Comparison of ENCODE assay signal across 8 mouse cellular contexts in the genomic region with DNA sequence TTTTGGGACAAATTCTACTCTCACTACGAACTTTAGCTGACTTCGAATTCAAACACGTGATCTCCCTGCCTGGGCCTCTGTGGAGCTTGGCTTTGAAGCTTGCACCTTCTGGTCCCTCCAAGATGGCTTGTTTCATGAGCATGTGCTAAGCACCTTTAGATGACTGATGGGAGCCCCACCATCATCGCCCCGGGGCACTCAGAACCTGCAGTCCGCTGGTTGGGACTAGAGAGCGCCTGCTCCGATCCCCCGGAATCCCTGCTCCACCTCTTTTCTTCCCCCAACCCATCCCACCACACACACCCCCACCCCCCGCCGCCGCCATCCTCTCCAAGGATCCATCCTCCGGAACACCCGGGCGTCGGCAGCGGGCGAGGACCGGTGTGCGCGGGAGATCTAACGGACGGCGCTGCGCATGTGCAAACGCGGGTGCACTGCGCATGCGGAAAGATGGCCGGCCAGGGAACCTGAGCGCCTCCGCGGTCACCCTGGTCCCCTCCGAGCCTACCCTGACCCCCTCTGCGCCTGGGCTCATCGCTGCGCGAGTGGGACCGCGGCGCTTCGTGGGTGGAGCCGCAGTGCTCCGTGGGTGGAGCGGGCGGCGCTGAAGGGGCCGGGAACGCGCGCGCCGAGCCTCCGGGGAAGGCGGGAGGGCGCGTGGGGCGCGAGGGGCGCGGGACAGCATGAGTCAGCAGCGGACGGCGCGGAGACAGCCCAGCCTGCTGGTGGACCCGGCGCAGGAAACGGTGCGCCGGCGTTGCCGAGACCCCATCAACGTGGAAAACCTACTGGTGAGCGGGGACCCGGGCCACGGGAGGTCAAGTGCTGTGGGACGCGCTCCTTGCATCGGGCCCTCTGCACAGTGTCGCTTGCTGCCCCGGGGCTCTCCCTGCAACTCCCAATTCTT. TPM values are rescaled to one million over a fixed set of nuclear protein-coding genes. Genes with fewer than 3 reads are reported as not detected.
DNase-seq lines count a peak whose midpoint lies in the region; ATAC-seq lines count a peak whose summit lies in the region.

TSS of gene E2f6 (plus strand) at position 439 of the 907 bp plus-strand sequence.

- no peaks in the 10 kb centered on the region for H3K9me3 ChIP-seq in hindbrain, embryonic 15.5 days

- peak within 1 kb of the TSS; percentile 73 for H3K9ac ChIP-seq in hindbrain, embryonic 15.5 days

- DNase-seq in T-cell, adult 2 months (ENCODE audit: low spot score) = peak; percentile 80
- DNase-seq in cerebellum, postnatal 36 days = peak; percentile 87
- peak; percentile 81 for DNase-seq in gastrocnemius, adult 18-20 months (ENCODE audit: low spot score)
- DNase-seq in left cerebral cortex, adult 18-20 months (ENCODE audit: low spot score in 2 of 2) = peak; percentile 82 to 86
- peak; percentile 87 to 89 for DNase-seq in lung, postnatal 4 days
- DNase-seq in retina, postnatal 1 day = peak; percentile 92
- DNase-seq in urinary bladder, adult 18-20 months (ENCODE audit: low spot score in 2 of 2) = peak; percentile 70 to 87

- H3K4me1 ChIP-seq in hindbrain, embryonic 15.5 days (replicated peaks) = peaks cover 19% of the 10 kb centered on the region

- peak; percentile 90 for ATAC-seq in hindbrain, embryonic 15.5 days (ENCODE audit: low FRiP score, low read depth)

- no peaks in the 10 kb centered on the region for H3K36me3 ChIP-seq in hindbrain, embryonic 15.5 days

- peaks cover 17% of the 10 kb centered on the region for H3K27me3 ChIP-seq in hindbrain, embryonic 15.5 days

- peak within 1 kb of the TSS; percentile 78 for H3K4me3 ChIP-seq in hindbrain, embryonic 15.5 days

- 6% methylated on average over 72 of the region's 81 CpGs for WGBS in hindbrain, embryonic 15.5 days

- peak within 1 kb of the TSS; percentile 78 for H3K27ac ChIP-seq in hindbrain, embryonic 15.5 days (replicated peaks)

- peak within 1 kb of the TSS; percentile 84 for H3K4me2 ChIP-seq in hindbrain, embryonic 15.5 days

RNA-seq across cellular contexts. Expression of gene E2f6, which starts in this region (rescaled TPM):
- total RNA-seq in gastrocnemius, adult 18-20 months (2021) = 100 to 1,000 TPM; 143 to 161 TPM
- polyA plus RNA-seq in hindbrain, embryonic 15.5 days (2015; fragmentation: Nextera tagmentation; extraction: Ambion mirVana) = 29.2 and 29.7 TPM in 2 replicates
- 10 to 100 TPM; 41.7 to 42.3 TPM for total RNA-seq in left cerebral cortex, adult 18-20 months (2021)

Comparison
In these comparisons a context has a peak if more than half of its experiments do, and no peak if none do; other contexts are left out.
1. Peak in every context shown above with its lines: DNase-seq, ATAC-seq, H3K4me3 ChIP-seq and H3K27ac ChIP-seq.